Mouse (Mus musculus) lung, postnatal 14 days (tissue): Measurements from ENCODE around the gene Atp11a.

Experiments used
- DNase-seq: peaks from one replicate; pipeline ENCODE4 v3.0.0; 2021

Atp11a gene

DNA sequence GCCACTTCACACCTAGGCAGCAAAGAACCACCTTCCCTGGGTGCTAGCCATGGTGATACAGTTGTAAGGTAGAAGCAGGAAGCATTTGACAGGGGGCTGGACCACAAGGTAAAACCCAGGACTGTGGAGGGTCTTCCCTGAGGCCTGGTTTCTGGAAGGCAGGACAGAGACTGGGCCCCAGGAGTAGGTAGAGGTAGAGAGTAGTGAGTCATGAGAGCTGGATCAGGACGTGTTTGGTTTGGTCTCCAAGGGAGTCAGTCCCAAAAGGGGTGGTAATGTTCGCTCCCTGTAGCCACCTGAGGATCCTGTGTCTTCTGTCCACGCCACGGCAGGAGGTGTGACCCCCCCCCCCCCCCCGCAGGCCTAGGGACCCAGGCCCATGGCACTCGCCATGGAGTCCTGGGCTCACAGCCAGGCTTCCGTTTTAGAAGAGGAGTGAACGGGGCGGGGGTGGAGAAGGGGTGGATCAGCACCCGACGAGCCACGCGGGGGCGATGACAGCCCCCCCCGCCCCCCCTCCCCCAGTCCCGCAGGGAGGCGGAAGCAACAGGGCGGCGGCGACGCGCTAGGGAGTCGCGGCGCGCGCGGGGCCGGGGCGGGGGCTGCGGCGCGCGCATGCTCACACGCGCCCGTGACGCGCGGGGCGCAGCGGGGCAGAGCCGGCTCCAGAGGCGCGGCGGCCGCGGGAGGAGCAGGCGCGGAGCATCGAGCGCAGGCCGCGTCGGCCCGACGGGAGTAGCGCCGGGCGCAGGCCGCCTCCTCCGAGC lies at the start of gene Atp11a:
TSS of gene Atp11a (plus strand) at position 624 of the 767 bp plus-strand sequence.
- DNase-seq = peak; percentile 72

- peak; percentile 30 for DNase-seq
Observed at GRCm38 (mm10) chr8:12711623-12712022, 45.2 kb upstream of the Atp11a start.

- no peak for DNase-seq
Observed at GRCm38 (mm10) chr8:12715861-12716585, 40.8 kb upstream of the Atp11a start.

GRCm38 (mm10) chr8:12719091-12719490 lies 37.7 kb upstream of the Atp11a start:
- no peak for DNase-seq

DNA sequence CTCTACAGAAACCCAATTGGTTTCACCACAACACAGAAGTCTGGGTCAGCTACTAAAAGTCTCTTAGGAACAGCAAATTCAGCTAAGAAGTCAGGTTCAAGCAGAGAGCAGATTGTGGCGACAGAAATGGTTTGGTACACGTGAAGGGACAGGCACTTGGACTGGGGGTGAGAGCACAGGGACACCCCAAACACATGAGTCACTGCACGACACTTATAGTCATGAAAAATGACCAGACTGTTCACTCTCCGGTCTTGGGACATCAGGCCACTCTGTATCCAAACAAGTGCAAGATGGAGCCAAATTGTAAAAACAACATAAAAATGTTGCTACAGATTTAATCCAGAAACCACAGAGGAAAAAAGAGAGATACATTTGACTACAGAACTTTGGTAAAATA lies 28.2 kb upstream of the Atp11a start:
- DNase-seq = no peak

- DNase-seq = peak; percentile 77
Observed at GRCm38 (mm10) chr8:12730780-12731179, 26.0 kb upstream of the Atp11a start.

DNA sequence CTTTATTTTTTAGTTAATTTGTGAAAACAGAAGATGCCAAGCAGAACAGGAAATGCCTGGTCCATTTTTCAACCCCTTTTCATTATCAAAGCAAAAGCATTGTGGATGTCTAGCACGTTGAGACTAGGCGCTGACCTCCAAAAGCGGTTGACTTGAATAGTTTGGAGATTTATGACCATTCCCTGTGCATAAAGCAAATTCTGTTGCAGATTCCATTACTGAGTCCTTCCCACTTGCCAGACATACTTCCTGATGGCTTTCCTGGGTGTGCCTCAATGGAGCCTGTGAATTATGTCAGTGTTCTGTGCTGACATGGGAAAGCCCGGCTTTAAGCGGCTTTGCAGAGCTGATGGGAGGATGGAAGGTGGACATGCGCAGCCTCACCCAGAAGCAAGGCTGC lies 24.4 kb upstream of the Atp11a start:
- DNase-seq = no peak

DNA sequence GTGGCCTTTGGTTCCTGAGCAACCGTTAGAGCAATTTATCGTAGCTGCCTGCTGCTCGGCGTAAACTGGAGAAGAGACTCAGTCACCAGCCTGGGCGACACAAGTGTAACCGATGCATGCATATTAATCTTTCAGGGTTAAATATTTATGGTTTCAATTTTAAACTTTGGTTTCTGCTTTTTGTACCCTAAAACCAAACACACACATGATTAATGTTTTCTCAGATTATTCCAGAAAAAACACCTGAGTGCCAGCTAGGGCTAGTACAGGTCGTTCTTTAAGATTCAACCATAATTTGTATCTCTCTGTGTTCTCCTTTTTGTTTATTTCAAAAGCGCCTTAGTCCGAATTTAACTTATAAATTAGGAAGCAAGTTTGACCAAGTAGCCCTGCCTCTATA lies 17.7 kb upstream of the Atp11a start:
- no peak for DNase-seq

DNA sequence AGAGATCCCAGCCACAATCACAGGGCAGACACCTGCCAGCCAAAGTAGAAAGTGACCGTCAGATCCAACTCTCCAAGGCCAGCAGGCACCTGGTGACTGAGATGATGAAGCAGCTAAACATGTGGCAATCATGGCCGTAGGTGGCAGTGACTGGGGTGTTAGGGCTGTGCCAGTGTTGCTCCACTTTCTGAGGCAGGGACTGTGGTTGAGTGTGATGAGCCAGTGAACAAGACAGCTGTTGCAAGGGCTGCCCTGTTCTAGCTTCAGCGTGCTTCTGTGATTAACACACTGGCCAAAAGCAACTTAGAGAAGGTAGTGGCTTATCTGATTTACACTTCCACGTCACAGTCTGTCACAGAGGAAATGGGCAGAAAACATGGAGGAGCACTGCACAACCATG lies 13.4 kb upstream of the Atp11a start:
- DNase-seq = no peak

GRCm38 (mm10) chr8:12748183-12748582 lies 8.6 kb upstream of the Atp11a start:
- no peak for DNase-seq

DNA sequence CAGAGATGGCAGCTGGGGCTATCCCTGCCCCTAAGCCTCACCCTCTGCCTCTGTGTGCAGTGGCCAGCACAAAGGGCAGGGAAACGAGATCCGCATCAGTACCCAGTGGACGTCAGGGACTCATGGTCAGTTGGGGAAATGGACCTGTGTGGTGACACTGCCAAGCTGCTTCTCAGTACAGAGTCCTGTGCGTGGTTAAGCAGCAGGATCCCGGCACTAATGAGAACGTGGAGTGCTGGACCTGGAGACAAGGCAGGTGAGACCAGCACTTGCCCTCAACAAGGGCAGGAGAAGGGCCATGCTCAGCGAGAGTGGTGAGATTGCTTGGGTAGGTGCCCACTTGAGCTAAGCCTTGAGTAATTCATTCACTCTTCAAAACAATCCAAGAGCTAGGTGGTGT lies 7.7 kb upstream of the Atp11a start:
- DNase-seq = no peak

- no peak for DNase-seq
Observed at GRCm38 (mm10) chr8:12753054-12753453, 3.8 kb upstream of the Atp11a start.

- DNase-seq = no peak
Observed at GRCm38 (mm10) chr8:12754115-12754514, 2.7 kb upstream of the Atp11a start.

DNA sequence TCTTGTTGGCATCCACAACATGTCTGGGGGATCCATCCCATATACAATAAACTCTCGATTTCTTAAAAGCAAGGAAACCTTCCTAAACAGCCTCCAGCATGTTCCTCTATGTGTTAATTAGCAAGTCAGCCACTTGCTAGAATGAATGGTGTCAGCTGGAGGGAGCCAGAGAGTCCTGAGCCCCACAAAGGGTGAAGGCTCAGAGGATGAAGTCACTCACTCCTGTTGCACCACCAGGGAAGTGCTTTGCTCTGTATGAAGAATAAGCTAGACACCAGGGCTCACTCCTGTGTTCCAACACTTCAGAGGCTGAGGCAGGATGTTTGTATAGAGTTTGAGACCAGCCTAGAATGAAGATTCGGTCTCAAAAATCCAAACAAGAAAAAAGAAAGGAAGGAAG lies 1.5 kb upstream of the Atp11a start:
- DNase-seq = peak; percentile 64

DNA sequence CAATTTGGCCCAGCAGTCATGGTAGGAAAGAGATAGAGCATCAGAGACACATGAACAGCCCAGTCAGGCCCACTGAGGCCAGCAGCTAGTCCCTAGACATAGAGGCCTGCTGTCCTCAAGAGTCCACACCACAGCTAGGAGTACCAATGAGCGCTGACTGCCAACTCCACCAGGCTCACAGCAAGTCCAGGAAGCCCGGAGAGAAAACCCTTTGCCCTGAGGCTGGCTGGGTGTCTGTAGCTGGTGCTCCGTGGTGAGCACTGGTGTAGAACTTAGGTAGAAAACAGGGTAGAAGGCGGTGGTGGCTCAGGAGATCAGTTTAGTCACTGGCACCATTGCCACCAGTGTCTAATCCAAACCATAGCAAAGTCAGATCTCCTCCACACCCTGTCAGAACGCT lies 988 bp upstream of the Atp11a start:
- no peak for DNase-seq

DNA sequence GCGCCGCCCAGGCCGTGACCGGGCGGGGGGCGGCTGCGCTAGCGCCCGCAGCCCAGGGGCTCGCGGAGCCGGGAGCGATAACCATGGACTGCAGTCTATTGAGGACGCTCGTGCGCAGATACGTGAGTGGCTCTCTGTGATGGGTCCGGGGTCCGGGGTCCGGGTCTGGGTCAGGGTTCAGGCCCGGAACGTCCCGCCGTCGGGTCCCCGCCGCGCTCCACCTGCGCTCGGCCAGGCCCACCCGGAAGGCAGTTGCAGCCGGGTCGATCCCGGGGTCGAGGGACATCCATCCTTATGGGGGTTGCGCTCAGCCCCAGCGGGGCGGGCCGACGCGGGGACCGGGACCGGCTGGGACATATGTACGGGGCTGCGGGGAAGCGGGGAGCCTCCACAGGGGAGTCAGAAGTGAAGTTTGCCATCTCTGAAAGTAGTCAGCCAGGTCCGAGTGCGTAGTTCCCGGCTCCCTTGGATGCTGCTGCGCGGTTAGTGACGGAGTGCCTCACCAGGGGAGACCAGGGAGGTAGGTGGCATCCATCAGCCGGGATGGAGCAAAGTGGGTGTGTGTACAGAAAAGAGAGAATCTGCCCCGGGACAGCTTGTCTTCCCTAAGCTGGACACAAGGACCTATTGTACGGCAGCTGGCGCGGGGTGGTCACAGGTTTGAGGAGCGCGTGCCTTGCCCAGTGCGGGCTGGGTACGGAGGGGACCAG lies 572 bp downstream of the Atp11a start:
- DNase-seq = no peak

- DNase-seq = no peak
Observed at GRCm38 (mm10) chr8:12759963-12760362, 3.1 kb downstream of the Atp11a start.

DNA sequence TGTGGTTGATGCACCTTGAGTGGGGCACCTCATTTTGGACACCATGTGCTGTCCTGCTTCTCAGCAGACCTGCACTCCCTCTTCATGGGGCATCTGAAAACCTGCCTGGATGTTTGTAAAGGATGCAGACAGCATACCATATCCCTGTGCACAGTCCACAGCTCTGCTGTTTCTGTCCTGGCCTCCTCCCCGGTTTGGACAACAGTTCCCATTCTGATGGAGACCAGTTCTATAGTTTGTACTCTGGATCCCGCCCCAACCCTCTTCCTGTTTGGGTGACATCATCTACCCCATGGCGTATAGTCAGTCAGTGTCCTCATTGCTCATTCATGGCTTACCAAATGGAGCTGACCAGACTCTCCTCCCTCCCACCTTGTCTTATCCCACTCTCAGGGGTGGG lies 5.1 kb downstream of the Atp11a start:
- no peak for DNase-seq

DNA sequence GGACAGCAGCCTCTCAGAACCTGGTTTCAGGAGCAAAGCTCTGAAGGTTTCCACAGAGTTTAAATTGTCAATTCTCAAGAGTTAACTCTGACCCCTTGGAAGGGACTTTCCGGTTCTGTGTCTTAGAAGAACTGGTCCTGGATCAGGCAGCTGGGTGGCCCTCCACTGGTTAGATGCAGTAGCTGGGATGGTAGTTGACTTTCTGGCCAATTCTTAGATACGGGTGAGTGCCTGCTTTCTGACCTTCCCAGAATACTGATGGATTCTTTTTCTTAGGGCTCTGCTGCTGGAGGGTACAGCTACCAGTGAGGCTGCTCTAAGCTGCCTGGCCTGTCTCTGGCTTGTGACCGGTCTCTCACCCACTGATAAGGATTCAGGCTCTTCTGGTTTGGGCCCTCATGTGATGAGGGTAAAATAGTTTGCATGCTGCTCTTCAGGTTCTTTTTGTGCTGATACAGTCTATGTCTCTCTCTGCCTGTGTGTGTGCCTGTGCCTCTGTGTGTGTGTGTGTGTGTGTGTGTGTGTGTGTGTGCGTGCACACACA lies 6.8 kb downstream of the Atp11a start:
- DNase-seq = no peak

- DNase-seq = no peak
Observed at GRCm38 (mm10) chr8:12764971-12765370, 8.2 kb downstream of the Atp11a start.

GRCm38 (mm10) chr8:12767176-12767575 lies 10.4 kb downstream of the Atp11a start:
- DNase-seq = no peak

DNA sequence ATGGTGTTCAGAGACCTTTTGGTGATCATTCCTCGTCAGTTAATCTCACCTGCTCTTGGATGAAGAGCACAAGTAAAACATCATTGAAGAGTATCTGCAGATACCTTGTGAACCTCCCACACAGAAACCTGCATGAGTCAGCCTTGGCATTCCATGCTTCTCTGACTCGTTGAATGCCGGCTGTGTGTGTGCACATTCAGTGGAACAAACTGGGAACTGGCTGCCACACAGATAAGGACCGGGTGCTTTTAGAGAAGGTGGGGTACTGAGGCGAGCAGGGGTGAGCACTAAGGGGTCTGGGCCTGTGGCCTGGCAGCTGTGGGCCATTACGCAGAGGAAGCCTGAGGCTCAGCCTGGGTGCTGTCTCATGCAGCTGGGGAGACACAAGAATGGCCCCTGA lies 11.9 kb downstream of the Atp11a start:
- no peak for DNase-seq

GRCm38 (mm10) chr8:12769296-12769695 lies 12.5 kb downstream of the Atp11a start:
- DNase-seq = no peak

- DNase-seq = no peak
Observed at GRCm38 (mm10) chr8:12772319-12772718, 15.5 kb downstream of the Atp11a start.
